Mouse (Mus musculus): ENCODE measurements around the gene Gata1.
"Not testable (repeated sequence)": the region's sequence is repeated elsewhere in the genome, so short reads cannot be mapped to it uniquely, and the experiment has no call there.

GRCm38 (mm10) chrX:7915669-7916068 lies 62.2 kb downstream of the Gata1 start:
- TF ChIP-seq ZC3H11A (IDR thresholded peaks at IDR 0.05; ENCODE audit: borderline replicate concordance, low read depth, low read length); MAFK (IDR thresholded peaks at IDR 0.05; ENCODE audit: insufficient read depth, low read depth, low read length); HCFC1 (IDR thresholded peaks at IDR 0.05; ENCODE audit: borderline replicate concordance, insufficient read depth, low read length); CHD2 (IDR thresholded peaks at IDR 0.05; ENCODE audit: low read depth, low read length); ZNF384 (IDR thresholded peaks at IDR 0.05; ENCODE audit: low read depth, low read length): not testable (repeated sequence)
